Mouse (Mus musculus): ENCODE measurements around the gene Prkab1.

DNA sequence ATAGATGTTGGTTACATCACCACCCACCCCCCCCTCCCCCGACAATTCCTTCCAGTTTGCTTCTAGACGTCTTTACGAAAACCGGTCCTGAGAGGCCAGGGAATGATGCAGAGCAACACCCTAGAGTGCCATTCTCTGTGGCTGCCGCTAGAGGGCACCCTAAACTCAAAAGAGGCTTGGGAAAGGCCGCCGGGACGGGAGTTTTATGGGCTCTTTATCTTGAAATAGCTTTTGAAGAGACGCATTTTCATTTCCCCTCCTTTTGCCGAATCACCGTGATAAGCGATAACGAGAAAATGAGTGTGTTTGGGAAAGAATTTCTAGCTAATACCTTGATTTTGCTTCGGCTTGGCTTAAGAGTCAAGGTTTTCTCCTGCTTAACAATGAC, 6.9 kb upstream of the Prkab1 start:
- TF ChIP-seq GATA1 (IDR thresholded peaks at IDR 0.05; ENCODE audit: low read length) (no peak), TAL1 (IDR thresholded peaks at IDR 0.05; ENCODE audit: low read length) (no peak)
